Mouse (Mus musculus): ENCODE measurements around the gene Gnao1.

The Gnao1 gene

GRCm38 (mm10) chr8:93845186-93845585 is 35.4 kb downstream of the Gnao1 start:
- DNase-seq = no peak

- peak; percentile 93 for DNase-seq
Measured at GRCm38 (mm10) chr8:93852087-93852645, 42.4 kb downstream of the Gnao1 start.

- no peak for DNase-seq
Measured at GRCm38 (mm10) chr8:93852851-93853461, 43.2 kb downstream of the Gnao1 start.

GRCm38 (mm10) chr8:93854676-93855075 is 44.9 kb downstream of the Gnao1 start:
- DNase-seq = no peak

- DNase-seq = peak; percentile 92
Measured at GRCm38 (mm10) chr8:93855272-93855671, 45.5 kb downstream of the Gnao1 start.

GRCm38 (mm10) chr8:93857144-93857543 is 47.4 kb downstream of the Gnao1 start:
- peak; percentile 83 for DNase-seq

GRCm38 (mm10) chr8:93858286-93858685 is 48.5 kb downstream of the Gnao1 start:
- DNase-seq = no peak

GRCm38 (mm10) chr8:93860020-93860419 is 50.3 kb downstream of the Gnao1 start:
- no peak for DNase-seq

- no peak for DNase-seq
Measured at GRCm38 (mm10) chr8:93864064-93864463, 54.3 kb downstream of the Gnao1 start.

- DNase-seq = no peak
Measured at GRCm38 (mm10) chr8:93866271-93866670, 56.5 kb downstream of the Gnao1 start.

GRCm38 (mm10) chr8:93868486-93869221 is 58.9 kb downstream of the Gnao1 start:
- DNase-seq = peak; percentile 96

GRCm38 (mm10) chr8:93871275-93871674 is 61.5 kb downstream of the Gnao1 start:
- peak; percentile 98 for DNase-seq

- peak; percentile 72 for DNase-seq
Measured at GRCm38 (mm10) chr8:93878396-93878795, 68.6 kb downstream of the Gnao1 start.

- peak; percentile 75 for DNase-seq
Measured at GRCm38 (mm10) chr8:93879966-93880365, 70.2 kb downstream of the Gnao1 start.

GRCm38 (mm10) chr8:93881381-93881780 is 71.6 kb downstream of the Gnao1 start:
- no peak for DNase-seq

GRCm38 (mm10) chr8:93883241-93883640 is 73.5 kb downstream of the Gnao1 start:
- DNase-seq = peak; percentile 86

GRCm38 (mm10) chr8:93883771-93884170 is 74.0 kb downstream of the Gnao1 start:
- peak; percentile 81 for DNase-seq

GRCm38 (mm10) chr8:93884316-93884715 is 74.5 kb downstream of the Gnao1 start:
- DNase-seq = no peak

GRCm38 (mm10) chr8:93886181-93886580 is 76.4 kb downstream of the Gnao1 start:
- peak; percentile 96 for DNase-seq

GRCm38 (mm10) chr8:93888150-93888676 is 78.4 kb downstream of the Gnao1 start:
- peak; percentile 80 for DNase-seq

GRCm38 (mm10) chr8:93888702-93889480 is 79.1 kb downstream of the Gnao1 start:
- DNase-seq = peak; percentile 79

- DNase-seq = no peak
Measured at GRCm38 (mm10) chr8:93893556-93893955, 83.8 kb downstream of the Gnao1 start.

All from heart, adult 11 months (tissue).